Mouse (Mus musculus): ENCODE measurements around the gene Dexi. TPM values are rescaled to one million over a fixed set of nuclear protein-coding genes. Genes with fewer than 3 reads are reported as not detected.

The Dexi gene
- polyA plus RNA-seq, 1 experiment from 2014 or later = 17.1 TPM

DNA sequence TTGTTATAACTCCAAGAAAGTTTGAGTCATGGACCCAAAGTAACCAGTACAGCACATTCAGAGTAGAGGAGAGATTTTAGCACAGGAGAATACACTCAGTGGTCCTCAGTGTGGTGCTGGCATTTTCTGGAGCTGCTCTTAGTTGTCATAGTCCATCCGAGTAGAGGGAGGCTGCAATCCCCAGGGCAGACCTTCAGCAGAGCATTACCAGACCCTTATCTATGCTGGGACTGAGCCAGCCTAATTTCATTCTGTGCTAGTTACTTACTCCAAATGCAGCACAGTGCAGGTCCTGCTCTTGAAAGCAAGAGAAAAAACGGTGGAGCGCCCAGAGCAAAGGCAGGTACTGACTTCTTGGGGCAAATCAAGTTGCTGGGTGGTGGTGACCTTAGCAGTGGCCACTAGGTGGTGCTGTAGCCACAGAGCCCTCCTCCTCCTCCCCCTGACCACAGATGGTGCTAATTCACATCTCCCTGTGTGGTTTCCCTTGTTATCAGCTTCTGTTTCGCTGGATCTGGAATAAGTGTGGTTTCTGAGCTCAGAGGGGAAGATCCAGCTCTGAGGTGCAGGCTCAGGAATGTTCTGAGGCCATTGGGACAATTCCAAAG, 22.5 kb upstream of the Dexi start:
- Histone ChIP-seq H3K27me3 (replicated peaks) (no peaks in the 10 kb centered on the region), H3K27ac (no peak overlapping the region), H3K4me2 (no peak overlapping the region), H3K9me3 (no peaks in the 10 kb centered on the region), H3K36me3 (replicated peaks) (peaks cover 15% of the 10 kb centered on the region; the same call in 1 of the 2 replicates), H3K9ac (no peak overlapping the region), H3K4me1 (peaks cover 3% of the 10 kb centered on the region; the same call in 1 of the 2 replicates), H3K4me3 (no peak overlapping the region)
- peak; percentile 60; the same call in 1 of the 2 replicates for ATAC-seq (replicated peaks)
- 38% methylated on average over 4 of the region's 4 CpGs for WGBS

DNA sequence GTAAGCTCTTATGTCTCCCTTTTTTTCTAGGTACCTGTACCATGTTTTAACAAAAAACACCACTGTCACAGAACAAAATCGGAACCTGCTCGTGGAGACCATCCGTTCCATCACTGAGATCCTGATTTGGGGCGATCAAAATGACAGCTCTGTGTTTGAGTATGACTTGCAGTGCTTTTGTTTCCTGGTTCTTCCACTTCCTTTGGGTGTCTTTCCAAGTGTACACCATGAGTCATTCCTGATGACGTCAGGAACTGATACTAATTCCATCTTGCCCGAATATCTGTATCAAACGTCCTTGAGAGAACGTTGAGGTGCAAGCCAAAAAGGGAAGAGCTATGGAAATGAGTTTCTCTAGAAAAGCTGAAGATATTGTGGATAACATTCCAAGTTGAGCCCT, 17.1 kb upstream of the Dexi start:
- no peak for ATAC-seq (replicated peaks)
- Histone ChIP-seq H3K4me2 (no peak overlapping the region), H3K27ac (no peak overlapping the region), H3K4me1 (no peaks in the 10 kb centered on the region), H3K4me3 (no peak overlapping the region), H3K9me3 (no peaks in the 10 kb centered on the region), H3K36me3 (replicated peaks) (peaks cover 16% of the 10 kb centered on the region; the same call in 1 of the 2 replicates), H3K9ac (no peak overlapping the region), H3K27me3 (replicated peaks) (no peaks in the 10 kb centered on the region)
- WGBS = 95% methylated on average over 8 of the region's 8 CpGs

DNA sequence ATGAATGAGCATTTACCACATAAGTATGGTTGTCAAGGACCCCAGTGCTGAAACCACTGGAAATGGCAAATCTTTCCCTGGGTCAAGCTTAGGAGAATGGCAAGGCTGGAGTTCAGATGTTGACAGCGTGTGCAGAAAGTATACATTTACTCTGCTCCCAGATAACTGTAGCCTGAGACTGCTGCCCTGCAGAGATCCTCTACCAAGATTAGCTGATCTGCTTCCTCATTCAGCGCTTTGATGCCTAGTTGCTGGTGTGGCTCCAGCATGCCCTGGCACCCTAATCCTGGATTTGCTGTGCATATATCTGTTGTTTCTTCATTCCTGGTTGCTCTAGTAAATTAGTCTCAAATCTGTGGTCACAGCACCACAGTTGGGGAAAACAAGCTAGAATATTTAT, 11.0 kb upstream of the Dexi start:
- Histone ChIP-seq H3K4me3 (no peak overlapping the region), H3K27me3 (replicated peaks) (no peaks in the 10 kb centered on the region), H3K27ac (no peak overlapping the region), H3K4me1 (no peaks in the 10 kb centered on the region), H3K36me3 (replicated peaks) (no peaks in the 10 kb centered on the region), H3K9ac (no peak overlapping the region), H3K4me2 (no peak overlapping the region), H3K9me3 (no peaks in the 10 kb centered on the region)
- WGBS = 84% methylated on average over 2 of the region's 2 CpGs
- ATAC-seq (replicated peaks) = no peak

DNA sequence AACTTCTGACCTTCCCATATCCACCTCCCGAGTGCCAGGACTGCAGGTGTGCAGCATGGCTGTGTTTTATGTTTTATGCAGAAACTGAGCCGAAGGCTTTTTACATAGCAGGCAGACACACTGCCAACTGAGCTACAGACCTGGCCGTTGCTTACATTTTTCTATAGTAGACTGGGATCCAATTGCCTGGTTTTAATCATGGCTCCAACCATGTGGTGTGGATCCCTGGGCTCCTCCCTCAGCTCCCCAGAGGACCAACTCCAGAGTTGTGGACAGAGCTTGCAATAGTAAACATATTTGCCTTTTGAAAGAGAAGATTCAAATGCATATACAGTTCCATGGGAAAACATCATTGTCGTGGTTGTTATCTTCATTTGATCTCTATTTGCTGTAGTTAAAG, 8.7 kb upstream of the Dexi start:
- no peak overlapping the region for H3K27ac ChIP-seq
- peaks cover 15% of the 10 kb centered on the region for H3K4me1 ChIP-seq
- no peak overlapping the region for H3K4me3 ChIP-seq
- H3K27me3 ChIP-seq (replicated peaks) = no peaks in the 10 kb centered on the region
- no peaks in the 10 kb centered on the region for H3K9me3 ChIP-seq
- no peak overlapping the region for H3K4me2 ChIP-seq
- no peak for ATAC-seq (replicated peaks)
- H3K9ac ChIP-seq = no peak overlapping the region
- 82% methylated on average over 4 of the region's 4 CpGs for WGBS
- H3K36me3 ChIP-seq (replicated peaks) = no peaks in the 10 kb centered on the region

DNA sequence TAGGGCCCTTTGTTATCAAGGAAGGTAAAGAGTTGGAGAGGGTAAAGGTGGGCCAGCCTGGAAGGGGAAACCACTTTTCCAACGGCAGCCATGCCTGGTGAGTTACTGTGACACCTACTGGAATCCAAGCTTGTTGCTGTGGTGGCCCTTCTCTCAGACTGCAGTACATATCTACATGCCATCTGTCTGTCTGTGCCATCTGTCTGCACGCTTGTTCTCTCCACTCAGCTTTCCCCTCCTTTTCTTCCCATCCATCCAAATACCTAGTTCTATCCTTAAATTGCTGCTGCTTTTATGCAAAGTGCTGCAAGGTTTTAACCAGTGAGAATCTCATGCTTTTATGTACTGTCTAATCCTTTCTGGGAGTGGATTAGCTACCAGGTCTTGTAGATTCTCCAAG, 6.7 kb upstream of the Dexi start:
- no peaks in the 10 kb centered on the region for H3K36me3 ChIP-seq (replicated peaks)
- no peak overlapping the region for H3K27ac ChIP-seq
- H3K27me3 ChIP-seq (replicated peaks) = no peaks in the 10 kb centered on the region
- ATAC-seq (replicated peaks) = no peak
- no peak overlapping the region for H3K9ac ChIP-seq
- H3K4me2 ChIP-seq = no peak overlapping the region
- H3K4me3 ChIP-seq = no peak overlapping the region
- peaks cover 25% of the 10 kb centered on the region for H3K4me1 ChIP-seq
- no peaks in the 10 kb centered on the region for H3K9me3 ChIP-seq
- 92% methylated on average over 2 of the region's 2 CpGs for WGBS

DNA sequence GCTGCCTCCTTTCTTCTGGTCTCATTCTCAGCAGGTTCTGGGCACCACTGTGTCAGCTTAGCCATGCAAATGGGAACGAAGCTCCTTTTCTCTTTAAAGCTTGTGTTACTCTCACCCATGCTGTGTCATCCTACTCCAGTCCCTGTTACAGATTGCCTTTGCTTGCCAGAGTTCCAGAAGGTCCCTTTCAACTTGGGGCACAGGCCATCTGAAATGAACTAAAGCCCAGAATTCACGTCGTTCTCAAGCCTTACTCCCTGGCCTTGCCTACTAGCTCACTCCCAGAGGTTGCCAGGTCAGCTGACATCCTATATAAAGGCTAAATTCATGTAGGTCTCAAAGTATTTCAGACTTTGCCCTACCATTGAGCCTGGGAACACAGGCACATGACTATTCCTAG, 6.1 kb upstream of the Dexi start:
- Histone ChIP-seq H3K4me1 (peaks cover 25% of the 10 kb centered on the region), H3K27ac (no peak overlapping the region), H3K4me3 (no peak overlapping the region), H3K36me3 (replicated peaks) (no peaks in the 10 kb centered on the region), H3K9me3 (no peaks in the 10 kb centered on the region), H3K4me2 (no peak overlapping the region), H3K27me3 (replicated peaks) (no peaks in the 10 kb centered on the region), H3K9ac (no peak overlapping the region)
- no peak for ATAC-seq (replicated peaks)
- 69% methylated on average over 3 of the region's 3 CpGs for WGBS

DNA sequence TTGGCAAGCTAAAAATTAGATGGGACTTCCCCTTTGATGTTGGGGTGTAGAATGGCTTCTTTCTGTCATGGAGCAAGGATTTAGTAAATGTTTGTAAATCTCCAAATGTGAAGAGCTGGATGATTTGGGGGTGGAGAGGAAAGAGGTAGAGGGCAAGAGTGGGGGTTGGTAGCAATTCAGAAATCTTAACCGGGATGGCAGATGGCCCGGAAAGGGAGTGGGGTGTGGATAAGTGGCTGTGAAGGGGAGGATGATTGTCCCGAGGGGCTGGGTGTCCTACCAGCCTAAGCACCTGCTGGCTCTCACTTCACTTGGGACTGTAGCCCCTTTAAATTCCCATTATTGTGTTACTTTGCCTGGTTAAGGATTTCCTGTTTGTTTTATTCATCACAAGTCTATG, 4.0 kb upstream of the Dexi start:
- Histone ChIP-seq H3K4me1 (peaks cover 34% of the 10 kb centered on the region), H3K36me3 (replicated peaks) (no peaks in the 10 kb centered on the region), H3K4me3 (peak overlapping the region; percentile 93; the same call in 1 of the 2 replicates), H3K9ac (no peak overlapping the region), H3K27ac (no peak overlapping the region), H3K4me2 (peak overlapping the region; percentile 60; the same call in 1 of the 2 replicates), H3K27me3 (replicated peaks) (no peaks in the 10 kb centered on the region), H3K9me3 (no peaks in the 10 kb centered on the region)
- ATAC-seq (replicated peaks) = no peak
- WGBS = 78% methylated on average over 3 of the region's 3 CpGs

DNA sequence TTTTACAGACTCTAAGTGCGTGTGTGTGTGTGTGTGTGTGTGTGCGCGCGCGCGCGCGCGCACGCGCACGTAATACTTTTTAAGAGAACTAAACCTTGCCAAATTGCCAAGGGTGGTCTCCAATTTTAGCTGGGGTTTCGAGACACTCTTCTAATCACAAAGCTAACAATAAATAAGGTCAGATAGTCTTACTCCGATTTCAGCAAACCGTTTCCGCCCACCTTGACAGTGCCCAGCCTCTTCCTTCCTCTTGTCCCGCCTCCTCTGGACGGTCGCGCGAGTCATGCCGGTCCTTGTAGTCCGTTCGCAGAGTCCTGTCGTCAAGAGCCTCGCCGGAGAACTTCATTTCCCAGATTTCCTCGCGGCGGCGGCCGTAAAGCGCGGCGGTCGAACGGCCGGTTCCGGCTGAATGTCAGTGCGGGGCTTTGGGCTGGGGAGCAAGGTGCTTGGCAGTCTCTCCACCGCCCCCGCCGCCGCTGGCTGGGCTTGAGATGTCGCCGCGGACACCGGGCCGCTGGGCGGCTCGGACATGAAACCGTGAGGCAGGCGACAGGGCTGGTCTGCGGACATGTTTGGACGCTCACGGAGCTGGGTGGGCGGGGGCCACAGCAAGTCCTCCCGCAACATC, 2.3 kb upstream of the Dexi start, which contains the start of gene Clec16a:
TSS of gene Clec16a (plus strand) at position 345 of the 628 bp plus-strand sequence.
- Histone ChIP-seq H3K27me3 (replicated peaks) (no peaks in the 10 kb centered on the region), H3K4me1 (peaks cover 51% of the 10 kb centered on the region), H3K9ac (peak within 1 kb of the TSS; percentile 78), H3K27ac (peak within 1 kb of the TSS; percentile 25; the same call in 1 of the 2 replicates), H3K36me3 (replicated peaks) (no peaks in the 10 kb centered on the region), H3K9me3 (no peaks in the 10 kb centered on the region), H3K4me3 (peak within 1 kb of the TSS; percentile 93), H3K4me2 (peak within 1 kb of the TSS; percentile 60)
- peak; percentile 92 for ATAC-seq (replicated peaks)
- WGBS = under 1% methylated on average over 58 of the region's 58 CpGs

DNA sequence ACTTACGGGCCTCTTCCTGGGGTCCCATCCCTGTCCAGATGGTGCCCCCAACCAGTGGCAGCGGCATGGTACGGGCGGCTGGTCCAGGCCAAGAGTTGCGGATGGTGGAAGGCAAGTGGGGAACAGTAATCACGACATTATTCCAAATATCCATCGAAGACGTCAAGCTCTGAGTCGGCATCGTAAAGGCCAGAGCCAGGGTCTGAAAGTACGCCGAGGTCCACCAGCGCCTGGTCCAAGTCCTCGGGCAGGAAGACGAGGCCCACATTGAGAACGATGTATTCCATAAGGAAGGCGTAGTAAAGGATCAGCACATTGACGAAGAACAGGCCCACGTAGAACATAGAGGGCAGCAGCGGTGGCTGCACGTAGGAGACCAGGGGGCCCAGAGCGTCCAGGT, 588 bp downstream of the Dexi start:
- H3K4me1 ChIP-seq = peaks cover 66% of the 10 kb centered on the region
- H3K4me2 ChIP-seq = peak overlapping the region; percentile 86
- peak overlapping the region; percentile 81 for H3K4me3 ChIP-seq
- peak overlapping the region; percentile 87 for H3K9ac ChIP-seq
- no peaks in the 10 kb centered on the region for H3K9me3 ChIP-seq
- ATAC-seq (replicated peaks) = peak; percentile 22
- no peaks in the 10 kb centered on the region for H3K36me3 ChIP-seq (replicated peaks)
- H3K27ac ChIP-seq = peak overlapping the region; percentile 83
- H3K27me3 ChIP-seq (replicated peaks) = no peaks in the 10 kb centered on the region
- 2% methylated on average over 22 of the region's 22 CpGs for WGBS

DNA sequence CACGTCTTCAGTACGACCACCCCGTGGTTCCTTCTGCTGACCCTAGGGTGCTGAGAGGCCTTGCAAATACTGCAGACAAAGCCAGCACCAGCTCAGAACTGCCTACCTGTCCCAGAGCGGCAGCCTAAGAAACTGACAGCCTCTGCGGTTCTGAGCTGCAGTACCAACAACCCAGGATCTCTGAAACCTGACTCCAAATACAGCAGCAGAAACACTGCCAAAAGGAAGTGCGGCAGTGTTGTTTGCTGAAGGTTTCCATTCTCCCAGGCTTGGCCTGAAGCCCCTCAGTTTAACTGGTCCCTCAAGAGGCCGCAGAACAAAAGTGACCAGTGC, 1.3 kb downstream of the Dexi start:
- Histone ChIP-seq H3K9ac (peak overlapping the region; percentile 87), H3K9me3 (no peaks in the 10 kb centered on the region), H3K27ac (no peak overlapping the region), H3K4me1 (peaks cover 63% of the 10 kb centered on the region), H3K4me3 (peak overlapping the region; percentile 81), H3K36me3 (replicated peaks) (no peaks in the 10 kb centered on the region), H3K4me2 (peak overlapping the region; percentile 86), H3K27me3 (replicated peaks) (no peaks in the 10 kb centered on the region)
- WGBS = 31% methylated on average over 7 of the region's 7 CpGs
- ATAC-seq (replicated peaks) = no peak

DNA sequence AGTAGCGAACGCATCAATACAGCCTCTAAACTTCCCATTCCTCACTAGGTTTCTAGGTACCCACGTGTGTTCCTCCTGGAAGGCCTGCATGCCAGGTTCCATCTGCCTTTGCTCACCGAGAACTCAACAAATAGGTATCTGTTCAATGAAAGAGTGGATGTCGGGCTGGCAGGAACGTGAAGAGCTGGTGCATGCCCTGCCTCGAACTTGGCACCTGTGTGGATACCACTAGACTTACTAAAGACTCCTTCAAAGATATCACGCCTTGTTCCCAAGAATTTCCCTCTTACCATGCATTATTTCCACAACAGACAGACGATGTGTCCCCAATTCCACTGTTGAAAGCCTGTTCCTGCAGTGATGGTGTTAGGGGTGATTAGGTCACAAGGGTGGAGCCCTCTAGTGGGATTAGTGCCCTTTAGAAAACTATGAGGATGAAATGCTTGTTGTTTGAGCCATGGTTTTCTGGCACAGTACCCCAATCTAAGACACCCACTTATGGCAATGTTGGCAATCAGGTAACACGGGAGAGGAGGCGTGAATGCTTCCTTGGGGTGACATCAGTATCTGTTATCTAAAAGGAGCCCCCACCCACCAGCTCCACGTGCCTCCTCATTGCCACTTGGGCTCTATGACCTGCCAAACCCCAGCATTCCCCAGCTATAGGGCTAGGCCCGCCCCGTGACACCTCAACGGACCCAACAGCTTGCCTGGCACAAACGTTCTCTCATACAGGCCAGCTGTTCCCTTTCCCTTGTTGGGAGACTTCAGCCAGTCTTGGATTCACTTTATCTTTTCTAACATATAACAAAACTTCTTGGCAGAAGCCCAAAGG, 1.9 kb downstream of the Dexi start:
- Histone ChIP-seq H3K4me3 (peak overlapping the region; percentile 81), H3K4me2 (peak overlapping the region; percentile 86), H3K36me3 (replicated peaks) (no peaks in the 10 kb centered on the region), H3K27me3 (replicated peaks) (no peaks in the 10 kb centered on the region), H3K4me1 (peaks cover 57% of the 10 kb centered on the region), H3K9ac (peak overlapping the region; percentile 87), H3K27ac (no peak overlapping the region), H3K9me3 (no peaks in the 10 kb centered on the region)
- 76% methylated on average over 16 of the region's 16 CpGs for WGBS
- no peak for ATAC-seq (replicated peaks)

DNA sequence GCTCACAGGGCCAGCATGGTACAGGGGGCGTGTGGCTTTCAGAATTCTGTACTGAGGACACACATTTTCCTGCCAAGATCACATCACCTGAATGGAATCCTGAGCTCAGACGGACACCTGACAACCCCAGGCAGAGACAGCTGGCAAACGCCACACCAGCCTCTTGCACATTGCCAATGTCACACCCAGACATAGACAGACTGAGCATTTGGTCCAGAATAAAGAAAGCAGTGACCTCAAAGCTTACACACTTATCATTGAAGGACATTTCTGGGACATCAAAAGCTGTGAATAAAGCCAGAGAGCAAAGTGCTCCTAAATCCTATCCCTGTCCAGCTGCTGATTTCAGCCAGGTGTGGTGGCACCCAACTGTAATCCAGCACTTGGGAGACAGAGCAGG, 5.9 kb downstream of the Dexi start:
- ATAC-seq (replicated peaks) = no peak
- Histone ChIP-seq H3K9me3 (no peaks in the 10 kb centered on the region), H3K27me3 (replicated peaks) (no peaks in the 10 kb centered on the region), H3K4me1 (peaks cover 52% of the 10 kb centered on the region), H3K4me3 (no peak overlapping the region), H3K9ac (no peak overlapping the region), H3K4me2 (no peak overlapping the region), H3K36me3 (replicated peaks) (no peaks in the 10 kb centered on the region), H3K27ac (no peak overlapping the region)
- WGBS = 80% methylated on average over 3 of the region's 3 CpGs

All from midbrain, embryonic 15.5 days (tissue).